Mouse (Mus musculus) right cerebral cortex, postnatal 36 days (tissue): ENCODE measurements around the gene Il6ra.

Source experiments
- DNase-seq, 2 experiments: peaks; one replicate each; pipeline ENCODE4 v3.0.0; 2022; ENCODE audit warnings: low spot score in 2 of 2, mixed read lengths in 1 of 2

The Il6ra gene

GRCm38 (mm10) chr3:89912543-89913391 is at the start of gene Il6ra:
Il6ra (minus strand) TSS chr3:89913196.
- peak; percentile 72 to 79 for DNase-seq

GRCm38 (mm10) chr3:89962059-89962750 is 49.2 kb upstream of the Il6ra start:
- no peak for DNase-seq

GRCm38 (mm10) chr3:89961436-89961835 is 48.4 kb upstream of the Il6ra start:
- DNase-seq, result no peak

- DNase-seq, result peak; percentile 93 to 96
These were observed 47.5 kb upstream of the Il6ra start for GRCm38 (mm10) chr3:89960469-89960868.

DNA sequence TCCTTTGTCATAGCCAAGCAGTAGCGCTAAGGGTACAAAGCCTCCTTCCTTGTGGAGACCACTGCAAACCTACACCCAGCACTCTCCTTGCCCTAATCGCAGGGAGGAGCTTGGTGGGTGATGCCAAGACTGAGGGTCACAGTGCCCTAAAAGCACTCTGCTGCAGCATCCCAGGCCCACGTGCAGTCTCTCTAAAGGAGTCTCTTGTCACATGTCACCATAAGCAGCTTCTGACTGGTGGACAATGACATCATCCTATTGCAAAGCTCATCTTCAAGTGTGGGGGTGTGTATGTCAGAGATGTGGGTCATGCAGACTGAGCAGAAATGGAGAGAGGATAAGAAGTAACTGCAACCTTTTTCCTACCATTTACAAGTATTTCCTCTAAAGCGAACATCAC is 46.4 kb upstream of the Il6ra start:
- peak; percentile 57 to 82 for DNase-seq

DNA sequence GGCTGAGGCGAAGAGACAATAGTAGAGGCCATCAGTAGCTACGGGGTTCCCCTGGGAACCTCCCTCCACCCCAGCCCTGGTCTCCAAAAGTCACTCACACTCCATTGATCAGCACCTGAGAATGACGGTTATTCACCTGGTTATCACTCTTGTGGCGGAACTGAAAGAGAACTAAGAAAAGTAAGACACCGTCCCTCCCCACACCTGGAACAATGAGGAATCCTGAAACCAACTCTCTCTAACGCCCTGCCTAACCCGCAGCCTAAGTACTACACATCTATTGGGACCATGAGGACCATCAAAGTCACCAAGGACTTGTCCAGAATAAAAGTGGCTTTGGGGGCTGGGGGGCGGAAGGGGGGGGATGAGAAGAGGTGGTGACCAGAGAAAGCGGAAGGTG is 44.9 kb upstream of the Il6ra start:
- DNase-seq, result no peak

- no peak for DNase-seq
These were observed 43.4 kb upstream of the Il6ra start for GRCm38 (mm10) chr3:89956177-89956971.

- peak in 1 of 2 experiments; percentile 70 for DNase-seq
These were observed 40.4 kb upstream of the Il6ra start for GRCm38 (mm10) chr3:89953420-89953819.

- DNase-seq, result peak; percentile 76 to 79
These were observed 35.7 kb upstream of the Il6ra start for GRCm38 (mm10) chr3:89948655-89949054.

DNA sequence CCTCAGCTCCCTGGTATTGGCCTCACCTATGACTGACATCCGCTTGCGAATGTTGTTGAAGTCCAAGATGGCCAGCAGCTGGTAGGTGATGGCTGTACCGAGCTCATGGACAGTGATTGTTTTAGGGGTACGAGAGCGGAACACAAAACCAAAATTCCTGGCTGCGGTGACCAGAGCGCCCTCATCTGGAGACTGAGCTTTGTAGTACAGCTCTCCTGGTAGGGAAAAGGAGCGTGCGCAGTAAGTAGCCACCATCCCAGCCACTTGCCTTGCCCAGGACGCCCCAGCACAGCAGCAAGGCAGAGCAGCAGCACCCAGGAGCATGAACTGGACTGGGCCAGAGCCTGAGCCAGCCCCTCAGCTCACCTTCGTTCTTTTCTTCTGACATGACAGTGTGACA is 35.0 kb upstream of the Il6ra start:
- no peak for DNase-seq

GRCm38 (mm10) chr3:89945026-89945425 is 32.0 kb upstream of the Il6ra start:
- DNase-seq, result no peak

GRCm38 (mm10) chr3:89942894-89943293 is 29.9 kb upstream of the Il6ra start:
- no peak for DNase-seq

- no peak for DNase-seq
These were observed 23.5 kb upstream of the Il6ra start for GRCm38 (mm10) chr3:89936495-89936894.

- no peak for DNase-seq
These were observed 19.9 kb upstream of the Il6ra start for GRCm38 (mm10) chr3:89932925-89933324.

- no peak for DNase-seq
These were observed 16.0 kb upstream of the Il6ra start for GRCm38 (mm10) chr3:89928956-89929355.

- DNase-seq, result no peak
These were observed 13.4 kb upstream of the Il6ra start for GRCm38 (mm10) chr3:89926440-89926839.

- no peak for DNase-seq
These were observed 7.7 kb upstream of the Il6ra start for GRCm38 (mm10) chr3:89920711-89921110.

GRCm38 (mm10) chr3:89917408-89917807 is 4.4 kb upstream of the Il6ra start:
- no peak for DNase-seq

DNA sequence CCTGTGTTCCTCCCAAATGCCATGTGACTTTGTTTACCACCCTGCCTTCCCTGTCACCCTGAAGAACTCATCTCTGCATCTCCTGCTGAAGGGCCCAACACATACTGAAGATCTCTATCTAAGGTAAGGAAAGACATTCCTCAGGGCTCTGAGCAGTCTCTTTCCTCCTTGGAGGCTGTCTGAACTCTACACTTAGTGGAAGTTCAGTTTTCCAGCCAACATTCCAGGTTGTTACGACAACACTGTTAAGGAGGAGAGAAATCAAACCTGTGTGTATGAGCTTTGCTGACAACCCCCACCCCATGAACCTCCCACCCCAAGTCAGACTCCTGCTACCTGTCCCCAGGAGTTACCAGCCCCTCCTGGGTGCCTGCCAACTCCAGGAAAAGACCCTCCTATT is 3.6 kb upstream of the Il6ra start:
- DNase-seq, result no peak

GRCm38 (mm10) chr3:89914700-89915099 is 1.7 kb upstream of the Il6ra start:
- DNase-seq, result no peak

- DNase-seq, result no peak
These were observed 871 bp downstream of the Il6ra start for GRCm38 (mm10) chr3:89912108-89912542.

GRCm38 (mm10) chr3:89911207-89911606 is 1.8 kb downstream of the Il6ra start:
- no peak for DNase-seq
